Mouse (Mus musculus) erythroblast, embryonic 14.5 days (primary cell): ENCODE data around the gene Gpr157.

ENCODE experiments used
- GATA1 ChIP-seq: IDR thresholded peaks from 2 replicates; pipeline ENCODE4 v1.6.1; 2012; ENCODE audit warnings: low read length, inconsistent platforms, mixed read lengths
- TAL1 ChIP-seq: IDR thresholded peaks from 3 replicates; pipeline ENCODE4 v1.6.1; 2012; ENCODE audit warnings: low read length, inconsistent platforms, mixed read lengths

DNA sequence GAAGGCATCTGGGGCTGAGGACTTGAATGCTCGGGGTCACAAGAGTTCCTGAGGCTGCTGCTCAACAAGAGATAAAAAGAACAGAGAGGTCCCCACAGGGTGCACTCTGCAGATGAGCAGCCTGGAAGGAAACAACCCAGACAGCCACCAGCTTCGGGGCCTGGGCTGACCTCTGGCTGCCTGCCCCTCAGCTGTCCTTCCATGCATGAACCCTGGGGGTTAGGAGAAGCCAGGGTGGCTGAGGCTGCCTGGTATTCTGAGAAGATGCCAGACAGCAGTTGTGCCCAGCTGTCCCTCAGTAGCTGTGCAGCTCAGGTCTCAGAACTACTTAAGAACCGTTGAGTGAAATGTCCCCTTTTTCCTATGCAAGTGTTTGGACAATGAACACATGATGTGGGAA is 35.3 kb downstream of the Gpr157 start:
- no peak for TF ChIP-seq TAL1
- TF ChIP-seq GATA1: no peak
